Mouse (Mus musculus) CD4-positive helper T cell, adult 2 months (primary cell): Measurements from ENCODE around the gene Zdhhc24.
A peak's percentile ranks its signal among the peaks of the same experiment; 100 is the strongest.
"Not testable (repeated sequence)": the region's sequence is repeated elsewhere in the genome, so short reads cannot be mapped to it uniquely, and the experiment has no call there.

ENCODE experiments used
- DNase-seq: peaks from one replicate; pipeline ENCODE4 v3.0.0-alpha.2; 2012; ENCODE audit warnings: low read depth, missing footprints, low spot score

Gene Zdhhc24

GRCm38 (mm10) chr19:4878405-4879323 is at the start of gene Zdhhc24:
Gene Zdhhc24, plus strand, starts transcription at chr19:4878668.
- peak; percentile 95 for DNase-seq

GRCm38 (mm10) chr19:4829156-4829555 is 49.3 kb upstream of the Zdhhc24 start:
- no peak for DNase-seq

- DNase-seq: no peak
These were observed 44.5 kb upstream of the Zdhhc24 start for GRCm38 (mm10) chr19:4833977-4834376.

DNA sequence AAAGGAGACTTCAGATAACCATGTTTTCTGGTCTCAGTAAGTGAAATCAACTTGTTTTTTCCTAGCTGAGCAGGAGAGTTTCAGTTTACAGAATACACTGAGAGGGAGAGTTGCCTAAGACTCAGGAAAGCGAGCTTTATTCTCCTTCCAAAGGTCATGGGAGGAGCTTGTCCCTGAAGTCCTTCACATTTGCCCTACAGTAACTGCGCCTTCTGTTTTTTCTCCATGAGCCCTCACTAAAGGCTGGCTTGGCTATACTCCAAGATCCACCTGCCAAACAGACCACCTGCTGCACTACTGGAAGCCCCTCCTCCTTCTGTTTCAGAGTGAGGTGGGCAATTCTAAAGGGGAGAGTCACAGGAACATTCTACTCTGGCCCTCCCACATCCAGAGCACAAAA is 42.4 kb upstream of the Zdhhc24 start:
- DNase-seq: no peak

- no peak for DNase-seq
These were observed 41.4 kb upstream of the Zdhhc24 start for GRCm38 (mm10) chr19:4837049-4837448.

DNA sequence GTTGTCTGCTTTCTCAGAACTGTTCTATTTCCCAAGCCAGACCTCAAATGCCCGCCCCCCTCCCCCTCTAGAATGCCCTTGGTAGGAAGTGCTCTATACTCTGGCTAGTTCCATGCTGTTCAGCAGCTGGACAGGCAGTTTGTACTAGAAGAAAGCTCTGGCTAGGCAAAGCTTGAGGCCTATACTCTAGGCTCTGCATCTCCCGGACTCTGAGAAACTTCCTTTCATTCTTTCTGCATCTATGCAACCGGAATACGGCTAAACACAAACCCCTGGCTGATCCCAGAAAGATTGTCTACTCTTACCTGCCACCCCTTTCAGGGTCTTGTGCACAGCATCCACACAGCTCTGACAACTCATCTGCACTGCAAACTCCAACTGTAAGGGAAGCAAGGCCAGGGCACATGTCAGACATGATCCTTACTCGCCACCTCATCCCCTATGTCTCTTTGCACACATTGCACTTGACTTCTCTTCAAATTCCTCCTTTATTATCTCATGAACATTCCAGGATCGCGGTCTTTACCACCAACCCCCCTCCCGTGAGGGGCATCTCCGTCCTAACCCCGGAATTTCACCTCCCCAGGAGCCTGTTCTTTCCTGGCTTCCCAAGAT is 39.8 kb upstream of the Zdhhc24 start:
- no peak for DNase-seq

DNA sequence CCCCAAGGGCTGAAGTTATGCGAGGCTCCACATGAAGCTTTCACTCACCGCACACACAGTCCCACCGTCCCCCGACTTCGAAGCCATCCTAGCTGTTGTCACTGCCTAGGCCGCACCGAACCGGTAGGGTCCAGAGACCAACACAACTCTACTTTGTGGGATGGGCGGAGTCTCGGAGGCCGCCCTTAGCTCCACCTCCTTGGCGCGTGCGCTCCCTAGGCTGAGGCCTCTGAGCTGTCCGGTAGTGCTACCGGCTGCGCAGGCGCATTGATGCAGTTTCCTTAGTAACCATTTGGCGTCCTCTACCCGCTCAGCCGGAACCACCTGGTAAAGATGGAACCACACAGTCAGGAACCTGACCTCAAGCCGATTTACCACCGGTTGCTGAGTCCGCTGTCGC is 39.3 kb upstream of the Zdhhc24 start, which contains the start of the genes Ccs and Ccdc87:
Gene Ccs, minus strand, starts transcription at position 184 of the 400 bp plus-strand sequence.
Gene Ccdc87, plus strand, starts transcription at position 218 of the 400 bp plus-strand sequence.
- peak; percentile 97 for DNase-seq

GRCm38 (mm10) chr19:4840848-4841247 is 37.6 kb upstream of the Zdhhc24 start:
- no peak for DNase-seq

- peak; percentile 40 for DNase-seq
These were observed 35.9 kb upstream of the Zdhhc24 start for GRCm38 (mm10) chr19:4842611-4843010.

DNA sequence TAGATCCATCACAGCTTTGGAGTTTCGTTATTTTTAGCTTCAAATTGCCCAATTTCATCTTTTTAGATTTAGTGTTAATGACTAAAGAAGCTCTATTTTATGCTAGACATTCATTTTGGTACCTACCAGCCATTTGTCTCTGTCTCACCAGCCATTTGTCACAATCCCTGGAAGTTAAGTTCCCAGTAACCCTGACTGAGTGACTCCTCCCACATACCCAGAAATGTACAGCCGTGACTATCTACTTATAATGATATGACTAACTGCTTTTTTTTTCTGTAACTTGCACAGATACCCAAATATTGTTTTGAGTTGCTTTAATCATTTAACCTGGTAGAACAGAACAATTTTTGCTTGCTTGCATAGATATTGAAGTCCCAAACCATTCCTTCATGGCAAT is 32.6 kb upstream of the Zdhhc24 start:
- DNase-seq: no peak

GRCm38 (mm10) chr19:4847490-4847889 is 31.0 kb upstream of the Zdhhc24 start:
- peak; percentile 60 for DNase-seq

- DNase-seq: no peak
These were observed 28.7 kb upstream of the Zdhhc24 start for GRCm38 (mm10) chr19:4849800-4850199.

DNA sequence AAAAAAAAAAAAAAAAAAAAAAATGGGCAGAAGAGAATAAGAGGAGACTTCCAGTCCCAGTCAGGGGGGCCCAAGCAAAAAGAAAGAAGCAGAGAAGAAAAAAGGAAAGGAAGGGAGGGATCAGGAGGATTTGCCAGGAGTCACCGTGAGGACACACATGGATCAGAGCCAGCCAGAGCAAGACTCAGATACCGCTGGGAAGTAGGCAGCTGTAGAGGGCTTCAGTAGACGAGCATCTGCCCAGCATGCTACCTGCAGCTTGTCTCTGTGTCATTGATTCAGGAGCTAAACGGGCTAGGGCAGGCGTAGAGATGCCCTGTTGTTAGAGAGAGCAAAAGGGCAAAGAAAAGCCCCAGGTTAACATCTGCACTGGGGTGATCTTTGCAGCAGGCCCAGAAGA is 28.2 kb upstream of the Zdhhc24 start:
- DNase-seq: no peak

DNA sequence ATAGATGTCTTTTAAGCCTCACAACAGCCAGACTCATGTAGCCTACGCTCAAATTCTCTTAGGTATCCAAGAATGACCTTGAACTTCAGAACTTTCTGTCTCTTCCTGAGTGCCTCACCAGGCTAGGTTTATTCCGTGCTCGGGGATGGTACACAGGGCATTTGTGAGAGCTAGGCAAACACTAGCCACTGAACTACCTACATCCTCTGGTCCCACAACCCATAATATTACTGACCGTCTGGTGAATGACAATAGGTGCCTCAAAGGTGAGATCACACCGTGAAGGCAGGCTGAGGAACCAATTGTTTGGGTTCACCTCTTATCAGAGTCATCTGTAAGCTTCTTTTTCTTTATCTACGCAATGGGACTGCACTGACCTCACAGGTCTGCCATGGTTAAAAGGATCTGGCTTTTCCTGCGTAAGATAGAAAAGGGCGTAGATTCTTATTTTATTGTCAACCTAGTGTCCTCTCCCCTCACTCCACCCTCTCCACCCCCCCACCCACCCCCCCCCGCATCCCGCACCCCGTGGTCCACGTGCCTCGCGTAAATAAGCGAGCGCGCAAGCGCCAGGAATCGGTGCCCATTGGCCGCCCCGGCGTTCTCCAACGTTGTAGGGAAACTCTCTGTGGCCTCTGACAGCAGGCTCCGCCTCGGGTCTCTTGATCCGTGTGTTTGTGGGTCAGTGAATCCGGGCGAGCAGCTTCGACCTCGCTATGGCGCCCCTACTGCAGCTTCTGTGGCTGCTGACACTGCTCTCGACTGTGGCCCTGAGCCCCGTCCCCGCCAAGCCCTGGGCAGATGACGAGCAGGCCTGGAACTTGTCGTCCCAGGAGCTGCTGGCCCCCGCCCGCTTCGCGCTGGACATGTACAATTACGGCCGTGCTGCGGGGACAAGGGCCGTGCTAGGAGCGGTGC is 23.7 kb upstream of the Zdhhc24 start, which contains the start of gene Ctsf:
Gene Ctsf, plus strand, starts transcription at position 579 of the 918 bp plus-strand sequence.
- no peak for DNase-seq

DNA sequence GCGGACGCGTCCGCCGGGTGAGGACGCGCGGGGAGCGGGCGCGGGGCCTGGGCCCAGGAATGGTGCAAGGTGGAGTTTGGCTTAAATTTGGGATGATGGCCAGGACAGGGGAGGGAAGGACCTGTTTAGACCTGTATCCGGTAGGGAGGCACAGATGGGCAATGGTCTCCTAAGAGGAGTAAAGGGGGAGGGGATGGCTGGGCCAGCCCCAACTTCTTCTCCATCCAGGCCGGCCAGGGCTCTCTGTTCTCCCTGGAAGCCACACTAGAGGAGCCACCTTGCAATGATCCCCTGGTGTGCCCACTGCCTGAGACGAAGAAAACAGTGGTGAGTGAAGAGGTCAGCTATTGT is 23.0 kb upstream of the Zdhhc24 start:
- no peak for DNase-seq

DNA sequence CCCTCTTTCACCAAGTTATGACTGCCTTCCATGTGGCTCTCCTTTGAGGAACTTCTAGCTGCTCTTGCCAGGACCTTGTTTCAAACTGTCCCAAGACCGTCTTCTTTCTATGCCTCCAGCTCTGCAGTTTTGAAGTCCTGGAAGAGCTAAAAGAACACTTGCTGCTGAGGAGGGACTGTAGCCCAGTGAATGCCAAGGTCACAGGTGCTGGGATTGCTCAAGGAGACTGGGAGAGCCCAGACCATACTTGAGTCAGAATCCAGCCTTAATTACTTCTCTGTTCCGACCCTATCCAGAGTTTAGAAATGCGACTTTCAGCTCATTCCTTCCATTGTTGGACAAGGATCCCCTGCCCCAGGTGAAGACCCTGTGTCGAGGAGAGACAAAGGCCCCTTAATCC is 22.5 kb upstream of the Zdhhc24 start:
- DNase-seq: no peak

- no peak for DNase-seq
These were observed 19.4 kb upstream of the Zdhhc24 start for GRCm38 (mm10) chr19:4859081-4859480.

DNA sequence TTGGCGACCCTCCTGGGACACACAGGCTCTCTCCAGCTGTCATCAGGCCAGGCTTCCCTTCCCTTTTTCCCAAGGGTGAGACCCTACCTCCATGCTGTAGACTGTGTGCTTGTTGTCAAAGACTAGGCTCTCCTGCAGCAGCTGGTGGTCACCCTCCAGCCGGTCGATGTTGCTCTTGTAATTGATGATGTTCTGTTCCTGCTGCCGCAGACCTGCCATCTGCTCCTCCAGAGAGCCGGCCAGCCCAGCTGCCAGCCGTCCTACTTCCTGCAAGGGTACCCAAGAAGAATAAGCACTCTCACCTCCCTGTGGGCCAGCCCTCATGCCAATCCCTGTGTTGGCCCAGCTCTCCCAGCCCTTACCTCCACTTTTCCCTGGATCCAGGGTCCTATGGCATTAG is 15.4 kb upstream of the Zdhhc24 start:
- no peak for DNase-seq

DNA sequence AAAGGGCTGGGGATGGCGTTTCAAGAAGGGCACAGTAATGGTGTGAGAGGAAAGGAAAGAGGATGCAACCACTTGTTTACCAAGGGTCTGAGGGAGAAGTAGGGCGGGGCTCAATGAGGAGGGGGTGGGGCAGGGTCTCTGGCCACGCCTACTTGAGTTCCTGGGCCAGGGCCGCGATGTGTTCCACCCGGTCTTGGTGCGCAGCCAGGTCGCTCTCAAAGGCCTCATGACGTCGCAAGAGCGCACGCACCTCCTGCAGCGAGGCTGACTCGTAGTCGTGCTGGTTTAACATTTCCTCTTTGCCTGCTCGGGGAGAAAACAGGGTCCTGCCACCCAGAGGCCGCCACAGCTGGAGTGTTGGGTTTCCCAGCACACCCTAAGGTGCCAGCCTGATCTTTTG is 13.3 kb upstream of the Zdhhc24 start:
- peak; percentile 56 for DNase-seq

DNA sequence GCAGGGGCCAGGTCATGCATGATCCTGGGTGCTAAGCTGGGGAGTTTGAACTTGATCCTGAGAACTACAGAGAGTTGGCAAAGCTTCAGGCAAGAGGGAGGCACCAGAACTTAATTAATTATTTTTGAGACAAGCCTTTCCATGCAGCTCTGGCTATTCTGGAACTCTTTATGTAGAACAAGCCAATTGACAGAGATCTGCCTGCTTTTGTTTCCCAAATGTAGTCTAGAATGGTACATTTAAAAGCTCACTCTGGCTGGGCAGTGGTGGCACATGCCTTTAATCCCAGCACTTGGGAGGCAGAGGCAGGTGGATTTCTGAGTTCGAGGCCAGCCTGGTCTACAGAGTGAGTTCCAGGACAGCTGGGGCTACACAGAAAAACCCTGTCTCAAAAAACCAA is 3.9 kb upstream of the Zdhhc24 start:
- DNase-seq: not testable (repeated sequence)

- DNase-seq: no peak
These were observed 2.2 kb upstream of the Zdhhc24 start for GRCm38 (mm10) chr19:4876241-4876640.

GRCm38 (mm10) chr19:4876755-4877154 is 1.7 kb upstream of the Zdhhc24 start:
- DNase-seq: no peak
